ENCODE assay signal across 28 mouse cellular contexts in genomic region chr2:28903871-28904270, GRCm38 (mm10). TPM values are rescaled to one million over a fixed set of nuclear protein-coding genes. Genes with fewer than 3 reads are reported as not detected.
DNase-seq lines count a peak whose midpoint lies in the region; ATAC-seq and TF ChIP-seq lines count a peak whose summit lies in the region.
"Had no signal": no experiment of that assay in that cellular context is flagged by ENCODE, and none has a peak within 500 bp of the region (broad histone marks: within the 10 kb centered on the region; RNA-seq: fewer than 3 reads in every experiment).

No protein-coding gene starts in this region.

- TF ChIP-seq CTCF in CH12.LX (conservative IDR thresholded peaks at IDR 0.05 in 1 of 2, IDR thresholded peaks at IDR 0.05 in 1 of 2; ENCODE audit: low read depth in 2 of 2, low read length in 2 of 2): no peak

- no peak overlapping the region for H3K4me2 ChIP-seq in midbrain, embryonic 11.5 days
- H3K4me2 ChIP-seq in midbrain, embryonic 13.5 days (replicated peaks): no peak overlapping the region
- no peak overlapping the region for H3K4me2 ChIP-seq in CH12.LX (ENCODE audit: insufficient read depth, low read depth, poor library complexity, severe bottlenecking)
- H3K4me2 ChIP-seq: embryonic facial prominence, embryonic 13.5 days; forebrain, embryonic 12.5 days; forebrain, embryonic 15.5 days; heart, embryonic 12.5 days; heart, embryonic 15.5 days; hindbrain, embryonic 13.5 days; intestine, embryonic 15.5 days had no signal

- no peak for TF ChIP-seq RAD21 in CH12.LX (IDR thresholded peaks at IDR 0.05; ENCODE audit: low read depth, low read length)

- no peaks in the 10 kb centered on the region for H3K9me3 ChIP-seq in midbrain, embryonic 11.5 days (ENCODE audit: control insufficient read depth, low read length)
- no peaks in the 10 kb centered on the region for H3K9me3 ChIP-seq in midbrain, embryonic 13.5 days
- H3K9me3 ChIP-seq in CH12.LX (replicated peaks; ENCODE audit: low read length): peaks cover under 1% of the 10 kb centered on the region
- H3K9me3 ChIP-seq: embryonic facial prominence, embryonic 10.5 days; embryonic facial prominence, embryonic 13.5 days; forebrain, embryonic 12.5 days; forebrain, embryonic 15.5 days; heart, embryonic 12.5 days; heart, embryonic 15.5 days; hindbrain, embryonic 10.5 days; hindbrain, embryonic 13.5 days; intestine, embryonic 15.5 days had no signal

- in situ Hi-C loops in CH12.LX (cut with MboI; ENCODE audit: low pct_ligation_motif_present, low pct_unique_long_range_greater_than_20kb, low sequenced_read_pairs): no loop called here

- no peak for TF ChIP-seq POLR2A in CH12.LX (IDR thresholded peaks at IDR 0.05; ENCODE audit: low read depth, low read length)

- no peak overlapping the region for H3K9ac ChIP-seq in midbrain, embryonic 11.5 days (ENCODE audit: low read length)
- no peak overlapping the region for H3K9ac ChIP-seq in midbrain, embryonic 13.5 days (replicated peaks)
- no peak overlapping the region for H3K9ac ChIP-seq in CH12.LX (ENCODE audit: insufficient read depth, low read depth)
- H3K9ac ChIP-seq: embryonic facial prominence, embryonic 13.5 days; forebrain, embryonic 12.5 days; forebrain, embryonic 15.5 days; heart, embryonic 12.5 days; heart, embryonic 15.5 days; hindbrain, embryonic 13.5 days; intestine, embryonic 15.5 days had no signal

- peaks cover 93% of the 10 kb centered on the region for H3K27me3 ChIP-seq in midbrain, embryonic 11.5 days (ENCODE audit: control insufficient read depth, insufficient read depth, low read length)
- H3K27me3 ChIP-seq in midbrain, embryonic 13.5 days: peaks cover 96% of the 10 kb centered on the region
- no peaks in the 10 kb centered on the region for H3K27me3 ChIP-seq in CH12.LX (replicated peaks)

- no peak for TF ChIP-seq EP300 in CH12.LX (IDR thresholded peaks at IDR 0.05; ENCODE audit: low read length)

- peak; percentile 41 for DNase-seq in adrenal gland, postnatal 10 days
- DNase-seq in adrenal gland, postnatal 25 days: no peak
- peak; percentile 43 to 65 for DNase-seq in cerebellum, postnatal 14 days
- DNase-seq in cerebellum, postnatal 25 days: no peak
- DNase-seq in midbrain, embryonic 11.5 days (ENCODE audit: low spot score, missing footprints): peak; percentile 80
- DNase-seq in CH12.LX (ENCODE audit: extremely low read depth): peak; percentile 40
- DNase-seq: B cell, adult 2 months; cerebellum, adult 11 months; cerebellum, adult 2 months; cerebellum, postnatal 36 days; embryo, embryonic 11 days; gastrocnemius, postnatal 25 days; heart, adult 18-20 months; heart, postnatal 10 days; heart, postnatal 36 days had no signal

- no peak for ATAC-seq in midbrain, embryonic 11.5 days (ENCODE audit: low FRiP score)
- no peak for ATAC-seq in midbrain, embryonic 13.5 days
- ATAC-seq: forebrain, embryonic 15.5 days; hindbrain, embryonic 16.5 days; intestine, embryonic 15.5 days had no signal

- WGBS in midbrain, embryonic 11.5 days: 79% methylated on average over 5 of the region's 5 CpGs
- 76% methylated on average over 5 of the region's 5 CpGs for WGBS in midbrain, embryonic 13.5 days

- H3K4me1 ChIP-seq in midbrain, embryonic 11.5 days (ENCODE audit: control insufficient read depth, insufficient read depth, low read length): peaks cover 32% of the 10 kb centered on the region
- H3K4me1 ChIP-seq in midbrain, embryonic 13.5 days (replicated peaks): peaks cover 44% of the 10 kb centered on the region
- peaks cover 0 to 74% of the 10 kb centered on the region in 2 experiments; a peak in 2 of 4 replicates for H3K4me1 ChIP-seq in CH12.LX (ENCODE audit: control insufficient read depth in 1 of 2, insufficient read depth in 2 of 2)

- dilution Hi-C loops in CH12.LX (cut with MboI; ENCODE audit: extremely low pct_ligation_motif_present, extremely low pct_unique_long_range_greater_than_20kb, low sequenced_read_pairs): no loop called here

- no peak overlapping the region for H3K27ac ChIP-seq in midbrain, embryonic 11.5 days (ENCODE audit: low read depth, low read length)
- no peak overlapping the region for H3K27ac ChIP-seq in midbrain, embryonic 13.5 days
- 0 out of 2 replicates have a peak overlapping the region, but pooled peaks have one; percentile 28 for H3K27ac ChIP-seq in CH12.LX (ENCODE audit: insufficient read depth, low read depth)
- H3K27ac ChIP-seq: embryonic facial prominence, embryonic 10.5 days; embryonic facial prominence, embryonic 13.5 days; forebrain, embryonic 12.5 days; forebrain, embryonic 15.5 days; heart, embryonic 15.5 days; hindbrain, embryonic 10.5 days; hindbrain, embryonic 13.5 days; intestine, embryonic 15.5 days had no signal

- no peaks in the 10 kb centered on the region for H3K79me2 ChIP-seq in CH12.LX (replicated peaks; ENCODE audit: control insufficient read depth, extremely low read depth, insufficient read depth, poor library complexity, severe bottlenecking)

- H3K4me3 ChIP-seq in midbrain, embryonic 11.5 days (ENCODE audit: low read depth, low read length): no peak overlapping the region
- no peak overlapping the region for H3K4me3 ChIP-seq in midbrain, embryonic 13.5 days (replicated peaks)
- H3K4me3 ChIP-seq in CH12.LX (replicated peaks in 1 of 3; ENCODE audit: low read depth in 2 of 3, low read length in 2 of 3, poor library complexity in 1 of 3): no peak overlapping the region
- H3K4me3 ChIP-seq: embryonic facial prominence, embryonic 10.5 days; embryonic facial prominence, embryonic 13.5 days; erythroblast, embryonic 14.5 days; forebrain, embryonic 12.5 days; forebrain, embryonic 15.5 days; heart, embryonic 12.5 days; heart, embryonic 15.5 days; hindbrain, embryonic 10.5 days; hindbrain, embryonic 13.5 days; intestine, embryonic 15.5 days had no signal

- no peaks in the 10 kb centered on the region for H3K36me3 ChIP-seq in midbrain, embryonic 11.5 days (ENCODE audit: control insufficient read depth, insufficient read depth, low read length)
- peaks cover 33% of the 10 kb centered on the region for H3K36me3 ChIP-seq in midbrain, embryonic 13.5 days
- H3K36me3 ChIP-seq in CH12.LX (replicated peaks in 1 of 2; ENCODE audit: control insufficient read depth in 1 of 2, insufficient read depth in 1 of 2, low read length in 1 of 2): peaks cover 36 to 87% of the 10 kb centered on the region in 2 experiments

TF ChIP-seq in CH12.LX, 34 proteins besides CTCF, POLR2A, EP300 and RAD21:
- no peak for TF ChIP-seq MAFK (IDR thresholded peaks at IDR 0.05; ENCODE audit: insufficient replicate concordance, low read length)
- no peak for TF ChIP-seq ZC3H11A (IDR thresholded peaks at IDR 0.05; ENCODE audit: low read depth, low read length)
- no peak for TF ChIP-seq RCOR1 (conservative IDR thresholded peaks at IDR 0.05; ENCODE audit: low read depth, low read length)
- no peak for TF ChIP-seq NELFE (IDR thresholded peaks at IDR 0.05; ENCODE audit: low read depth, low read length)
- TF ChIP-seq NRF1 (IDR thresholded peaks at IDR 0.05; ENCODE audit: low read depth, low read length): no peak
TF ChIP-seq in CH12.LX: peak in this region for 0.

RNA-seq across cellular contexts. Expression of gene Barhl1, which starts 12.6 kb away (rescaled TPM):
- total RNA-seq in adrenal gland, postnatal 10 days (2021): under 1 TPM; 0.12 to 0.24 TPM
- total RNA-seq in adrenal gland, postnatal 25 days (2021): not detected in 2 replicates
- 12.2 and 12.7 TPM in 2 replicates for polyA plus RNA-seq in midbrain, embryonic 11.5 days (2014; fragmentation: Nextera tagmentation; extraction: Ambion mirVana)
- 29.8 and 41.8 TPM in 2 replicates for polyA plus RNA-seq in midbrain, embryonic 13.5 days (2015; fragmentation: Nextera tagmentation; extraction: Ambion mirVana)
- 0.04 TPM in 1 of 2 replicates, not detected in the other for total RNA-seq in CH12.LX (2012; rRNA removed)
- 0.11 TPM in 1 of 2 replicates, not detected in the other for total RNA-seq in CH12.LX (2014; rRNA removed)
- polyA plus RNA-seq in CH12.LX (2012; ENCODE audit: insufficient read length, low read depth): 0.19 and 0.24 TPM in 2 replicates
- total RNA-seq: gastrocnemius, adult 8-10 months; gastrocnemius, postnatal 25 days; heart, adult 18-20 months; heart, postnatal 10 days; heart, postnatal 36 days had no signal
- polyA plus RNA-seq: embryonic facial prominence, embryonic 13.5 days; erythroblast, embryonic 14.5 days; heart, embryonic 12.5 days; heart, embryonic 15.5 days had no signal

Comparison
In these comparisons a context has a peak if more than half of its experiments do, and no peak if none do; other contexts are left out.
1. DNase-seq: peak in adrenal gland, postnatal 10 days (single experiment), cerebellum, postnatal 14 days (2 of 2), midbrain, embryonic 11.5 days (single experiment) and CH12.LX (single experiment); none in adrenal gland, postnatal 25 days (single experiment) and cerebellum, postnatal 25 days (0 of 2).